In the genomic region with DNA sequence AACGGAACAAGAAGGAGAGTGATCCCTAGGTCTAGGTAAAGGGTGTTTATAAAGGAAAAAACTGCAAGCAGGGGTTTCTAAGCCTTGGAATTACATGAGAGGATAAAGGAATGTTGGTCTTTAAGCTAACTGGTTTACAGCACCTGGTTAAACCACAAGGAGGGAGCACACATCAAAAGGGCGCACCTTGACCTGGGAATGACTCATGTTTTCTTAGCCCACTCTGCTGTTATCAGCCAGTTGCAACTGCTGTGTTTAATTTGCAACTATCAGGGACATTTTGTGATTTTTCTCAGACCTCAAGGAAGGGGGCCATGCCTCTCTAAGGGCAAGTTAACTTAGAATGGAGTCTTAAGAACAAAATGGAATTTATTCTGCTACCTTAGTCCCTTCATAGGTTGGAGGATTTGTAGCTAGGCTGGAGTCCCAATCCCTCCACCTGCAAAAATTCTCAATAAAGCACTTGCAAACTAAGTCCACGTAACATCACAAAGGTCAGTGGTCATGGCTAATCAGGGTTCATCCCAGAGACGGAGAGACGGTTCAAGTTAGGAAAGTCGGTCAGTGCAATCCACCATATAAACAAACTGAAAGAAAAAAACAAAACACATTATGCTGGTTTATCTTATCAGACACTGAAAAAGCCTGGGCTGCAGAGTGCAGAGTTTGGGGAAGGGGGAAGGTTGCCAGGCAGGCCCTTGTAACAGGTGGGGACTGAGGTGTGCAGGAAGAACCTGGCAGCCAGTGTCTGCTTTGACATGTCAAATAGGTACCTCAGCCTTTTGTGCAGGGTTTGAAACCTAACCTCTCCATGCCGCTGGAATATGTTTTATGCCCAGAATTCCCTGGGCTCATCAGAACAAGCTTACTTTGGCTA, we compare ENCODE assay signal across 17 mouse cellular contexts.
"Had no signal": no experiment of that assay in that cellular context is flagged by ENCODE, and none has a peak within 500 bp of the region (broad histone marks: within the 10 kb centered on the region; RNA-seq: fewer than 3 reads in every experiment).

No protein-coding gene starts in this region.

- H3K4me1 ChIP-seq: limb, embryonic 12.5 days; liver, embryonic 15.5 days; midbrain, embryonic 10.5 days; neural tube, embryonic 15.5 days had no signal

- ATAC-seq: lung, postnatal 0 days had no signal

- H3K36me3 ChIP-seq: limb, embryonic 12.5 days; liver, embryonic 15.5 days; midbrain, embryonic 10.5 days; neural tube, embryonic 15.5 days had no signal

- H3K4me3 ChIP-seq: layer of hippocampus, adult 2 months; limb, embryonic 12.5 days; liver, embryonic 15.5 days; midbrain, embryonic 10.5 days; myocyte; neural tube, embryonic 15.5 days had no signal

- H3K9me3 ChIP-seq: limb, embryonic 12.5 days; liver, embryonic 15.5 days; midbrain, embryonic 10.5 days; neural tube, embryonic 15.5 days had no signal

- DNase-seq: kidney, adult 8-10 months; lung, adult 2 months; lung, postnatal 4 days; midbrain, embryonic 14.5 days; right cerebral cortex, postnatal 4 days; spleen, adult 18-20 months; thymus, adult 2 months; thymus, postnatal 25 days had no signal

- H3K9ac ChIP-seq: limb, embryonic 12.5 days; liver, embryonic 15.5 days; neural tube, embryonic 15.5 days had no signal

- H3K27ac ChIP-seq: kidney, postnatal 0 days; layer of hippocampus, adult 2 months; limb, embryonic 12.5 days; liver, embryonic 15.5 days; midbrain, embryonic 10.5 days; neural tube, embryonic 15.5 days had no signal

- H3K4me2 ChIP-seq: limb, embryonic 12.5 days; liver, embryonic 11.5 days; liver, embryonic 15.5 days; neural tube, embryonic 15.5 days had no signal

- H3K27me3 ChIP-seq: limb, embryonic 12.5 days; liver, embryonic 15.5 days; neural tube, embryonic 15.5 days had no signal
